In genomic region chr3:30853596-30853995, GRCm38 (mm10) we compare ENCODE assay signal across 26 mouse cellular contexts. TPM values are rescaled to one million over a fixed set of nuclear protein-coding genes. Genes with fewer than 3 reads are reported as not detected.
DNase-seq lines count a peak whose midpoint lies in the region; ATAC-seq and TF ChIP-seq lines count a peak whose summit lies in the region.
"Had no signal": no experiment of that assay in that cellular context is flagged by ENCODE, and none has a peak within 500 bp of the region (broad histone marks: within the 10 kb centered on the region; RNA-seq: fewer than 3 reads in every experiment).

No protein-coding gene starts in this region.

- H3K9me3 ChIP-seq in midbrain, embryonic 11.5 days (ENCODE audit: control insufficient read depth, low read length): no peaks in the 10 kb centered on the region
- H3K9me3 ChIP-seq in midbrain, embryonic 16.5 days (replicated peaks; ENCODE audit: control insufficient read depth, low read length, poor library complexity, severe bottlenecking): no peaks in the 10 kb centered on the region
- H3K9me3 ChIP-seq: forebrain, embryonic 10.5 days; forebrain, embryonic 13.5 days; G1E; heart, embryonic 12.5 days; heart, embryonic 15.5 days; hindbrain, embryonic 10.5 days; hindbrain, embryonic 13.5 days had no signal

- peaks cover 6% of the 10 kb centered on the region; the same call in 1 of the 2 replicates for H3K4me1 ChIP-seq in kidney, adult 2 months (ENCODE audit: control insufficient read depth, insufficient read depth, low read length)
- no peaks in the 10 kb centered on the region for H3K4me1 ChIP-seq in midbrain, embryonic 11.5 days (ENCODE audit: control insufficient read depth, insufficient read depth, low read length)
- H3K4me1 ChIP-seq in midbrain, embryonic 16.5 days (ENCODE audit: control insufficient read depth, insufficient read depth, low read length): 0 out of 2 replicates have a peak, but pooled peaks cover 2% of the 10 kb centered on the region
- H3K4me1 ChIP-seq in small intestine, adult 2 months (ENCODE audit: control insufficient read depth, insufficient read depth, insufficient read length, low read length): peaks cover 6% of the 10 kb centered on the region; the same call in 1 of the 2 replicates
- H3K4me1 ChIP-seq: heart, embryonic 12.5 days had no signal

- ATAC-seq in midbrain, embryonic 11.5 days (ENCODE audit: low FRiP score): no peak
- ATAC-seq in midbrain, embryonic 16.5 days: no peak
- ATAC-seq: forebrain, embryonic 13.5 days; forebrain, embryonic 16.5 days; hindbrain, embryonic 16.5 days; Patski had no signal

- DNase-seq in kidney, adult 2 months: peak; percentile 55
- no peak for DNase-seq in kidney, adult 11 months
- peak; percentile 75 for DNase-seq in midbrain, embryonic 11.5 days (ENCODE audit: low spot score, missing footprints)
- no peak for DNase-seq in thymus, postnatal 4 days
- DNase-seq: adrenal gland, postnatal 10 days; adrenal gland, postnatal 36 days; B cell, adult 2 months; cerebellum, adult 18-20 months; cerebellum, adult 9-10 months; cerebellum, postnatal 14 days; gastrocnemius, postnatal 10 days; gastrocnemius, postnatal 36 days; heart, postnatal 10 days; heart, postnatal 36 days had no signal

- no peak for TF ChIP-seq POLR2A in kidney, adult 2 months (IDR thresholded peaks at IDR 0.05; ENCODE audit: low read depth, low read length)
- TF ChIP-seq POLR2A in small intestine, adult 2 months (IDR thresholded peaks at IDR 0.05; ENCODE audit: low read depth, low read length): no peak

- no peaks in the 10 kb centered on the region for H3K36me3 ChIP-seq in kidney, adult 2 months (ENCODE audit: control insufficient read depth, insufficient read depth, low read length)
- H3K36me3 ChIP-seq in midbrain, embryonic 11.5 days (ENCODE audit: control insufficient read depth, insufficient read depth, low read length): no peaks in the 10 kb centered on the region
- H3K36me3 ChIP-seq in midbrain, embryonic 16.5 days (ENCODE audit: control insufficient read depth, insufficient read depth, low read length): no peaks in the 10 kb centered on the region
- no peaks in the 10 kb centered on the region for H3K36me3 ChIP-seq in small intestine, adult 2 months (ENCODE audit: control insufficient read depth, insufficient read depth, low read length)
- H3K36me3 ChIP-seq: forebrain, embryonic 10.5 days; G1E; heart, embryonic 12.5 days; heart, embryonic 15.5 days; hindbrain, embryonic 10.5 days; hindbrain, embryonic 13.5 days had no signal

- no peaks in the 10 kb centered on the region for H3K27me3 ChIP-seq in kidney, adult 2 months (replicated peaks; ENCODE audit: control insufficient read depth, insufficient read depth, low read length)
- peaks cover 16% of the 10 kb centered on the region for H3K27me3 ChIP-seq in midbrain, embryonic 11.5 days (ENCODE audit: control insufficient read depth, insufficient read depth, low read length)
- H3K27me3 ChIP-seq in midbrain, embryonic 16.5 days (ENCODE audit: control insufficient read depth, insufficient read depth, low read depth, low read length): peaks cover 12% of the 10 kb centered on the region
- no peaks in the 10 kb centered on the region for H3K27me3 ChIP-seq in small intestine, adult 2 months (ENCODE audit: control insufficient read depth, insufficient read depth, low read length)
- H3K27me3 ChIP-seq: Patski had no signal

- no peak overlapping the region for H3K4me2 ChIP-seq in midbrain, embryonic 11.5 days
- H3K4me2 ChIP-seq in midbrain, embryonic 16.5 days (ENCODE audit: low read length): no peak overlapping the region
- H3K4me2 ChIP-seq: forebrain, embryonic 13.5 days; heart, embryonic 12.5 days; heart, embryonic 15.5 days; hindbrain, embryonic 13.5 days had no signal

- H3K4me3 ChIP-seq in kidney, adult 2 months (ENCODE audit: insufficient read depth, low read depth, low read length): no peak overlapping the region
- no peak overlapping the region for H3K4me3 ChIP-seq in midbrain, embryonic 11.5 days (ENCODE audit: low read depth, low read length)
- H3K4me3 ChIP-seq in midbrain, embryonic 16.5 days (ENCODE audit: low read depth, low read length): no peak overlapping the region
- no peak overlapping the region for H3K4me3 ChIP-seq in small intestine, adult 2 months (ENCODE audit: low read depth, low read length)
- H3K4me3 ChIP-seq: forebrain, embryonic 10.5 days; forebrain, embryonic 13.5 days; heart, embryonic 12.5 days; heart, embryonic 15.5 days; hindbrain, embryonic 10.5 days; hindbrain, embryonic 13.5 days had no signal

- 54% methylated on average over 5 of the region's 5 CpGs for WGBS in kidney, adult 2 months
- WGBS in midbrain, embryonic 11.5 days: 92% methylated on average over 5 of the region's 5 CpGs
- WGBS in midbrain, embryonic 16.5 days: 94% methylated on average over 5 of the region's 5 CpGs
- WGBS in small intestine, adult 2 months: 31% methylated on average over 5 of the region's 5 CpGs

- no peak for TF ChIP-seq CTCF in kidney, adult 2 months (conservative IDR thresholded peaks at IDR 0.05; ENCODE audit: insufficient read depth, insufficient read length, low read depth, low read length)
- TF ChIP-seq CTCF in small intestine, adult 2 months (IDR thresholded peaks at IDR 0.05; ENCODE audit: extremely low read depth, insufficient read length, insufficient replicate concordance, low read depth, low read length): no peak

- no peak overlapping the region for H3K27ac ChIP-seq in kidney, adult 2 months (ENCODE audit: insufficient read depth, low read depth, low read length)
- H3K27ac ChIP-seq in midbrain, embryonic 11.5 days (ENCODE audit: low read depth, low read length): no peak overlapping the region
- H3K27ac ChIP-seq in midbrain, embryonic 16.5 days (ENCODE audit: low read length): no peak overlapping the region
- H3K27ac ChIP-seq in small intestine, adult 2 months (ENCODE audit: insufficient read depth, low read depth, low read length): peak overlapping the region; percentile 41; the same call in 1 of the 2 replicates
- H3K27ac ChIP-seq: forebrain, embryonic 10.5 days; forebrain, embryonic 13.5 days; heart, embryonic 15.5 days; hindbrain, embryonic 10.5 days; hindbrain, embryonic 13.5 days had no signal

- H3K9ac ChIP-seq in midbrain, embryonic 11.5 days (ENCODE audit: low read length): no peak overlapping the region
- H3K9ac ChIP-seq in midbrain, embryonic 16.5 days (ENCODE audit: low read depth, low read length): no peak overlapping the region
- H3K9ac ChIP-seq: forebrain, embryonic 13.5 days; heart, embryonic 12.5 days; heart, embryonic 15.5 days; hindbrain, embryonic 13.5 days had no signal

RNA-seq across cellular contexts. Expression of gene Gpr160, which starts 2.2 kb away (rescaled TPM):
- polyA plus RNA-seq in kidney, adult 2 months (2012; rRNA removed): 38.3 and 40.1 TPM in 2 replicates
- polyA plus RNA-seq in midbrain, embryonic 11.5 days (2014; fragmentation: Nextera tagmentation; extraction: Ambion mirVana): 1.1 TPM in 2 replicates
- 1.1 and 1.2 TPM in 2 replicates for polyA plus RNA-seq in midbrain, embryonic 16.5 days (2015; fragmentation: Nextera tagmentation; extraction: Ambion mirVana)
- 19.1 and 35.8 TPM in 2 replicates for polyA plus RNA-seq in small intestine, adult 2 months (2012; rRNA removed)
- polyA plus RNA-seq: G1E had no signal

Comparison
In these comparisons a context has a peak if more than half of its experiments do, and no peak if none do; other contexts are left out.
1. DNase-seq: peak in kidney, adult 2 months (single experiment) and midbrain, embryonic 11.5 days (single experiment); none in kidney, adult 11 months (single experiment) and thymus, postnatal 4 days (single experiment).